Mouse (Mus musculus): ENCODE data around the gene Cers4.

DNA sequence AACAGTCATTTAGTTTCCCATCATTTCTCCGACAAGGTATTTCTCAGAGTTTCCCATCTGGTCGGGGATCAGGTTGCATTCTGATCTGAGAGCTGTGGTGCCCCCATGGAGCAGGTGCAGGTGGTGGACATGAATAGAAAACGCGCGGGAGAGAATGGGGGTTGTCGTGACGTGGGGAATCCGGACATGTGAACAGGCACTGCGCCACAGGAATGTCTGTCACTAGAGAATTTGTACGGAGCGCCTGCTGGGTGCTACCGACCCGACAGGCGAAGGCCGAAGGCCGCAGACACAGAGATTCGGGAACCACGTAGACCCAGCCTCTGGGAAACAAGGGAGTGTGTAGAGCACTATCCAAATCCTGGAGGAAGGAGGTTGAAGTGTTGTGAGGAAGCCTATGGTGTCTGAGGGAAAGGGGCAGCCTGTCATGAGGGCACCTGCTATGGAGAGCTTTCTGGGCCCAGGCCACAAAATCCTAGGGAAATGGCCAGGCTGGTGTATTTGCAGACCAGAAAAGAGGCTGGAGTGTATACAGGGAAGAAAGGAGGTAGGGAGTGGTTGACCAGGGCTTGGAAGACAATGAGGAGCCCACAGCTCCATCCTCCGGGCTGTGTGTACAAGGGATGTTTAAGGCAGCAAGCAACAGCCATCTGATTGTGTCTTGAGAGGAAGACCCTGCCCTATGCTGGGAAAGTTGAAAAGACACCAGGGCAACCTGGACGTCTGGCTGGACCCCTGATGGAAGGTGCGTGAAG lies 1.0 kb downstream of the Cers4 start:
- TF ChIP-seq GATA1 (IDR thresholded peaks at IDR 0.05; ENCODE audit: borderline replicate concordance, low read length) = no peak
- TF ChIP-seq FLI1 (IDR thresholded peaks at IDR 0.05; ENCODE audit: low read length) = no peak

Data from megakaryocyte, embryonic 14.5 days (primary cell).